Mouse (Mus musculus) MEL (cell line): ENCODE data around the gene 9130019O22Rik. TPM values are rescaled to one million over a fixed set of nuclear protein-coding genes. Genes with fewer than 3 reads are reported as not detected.

Experiments used
- DNase-seq: peaks from one replicate; pipeline ENCODE4 v3.0.0; 2011; ENCODE audit warnings: low read depth, low spot score
- H3K27ac ChIP-seq: 2 replicates; pipeline ENCODE4 v1.5.1; 2012; ENCODE audit warnings: low read depth, mild to moderate bottlenecking, control low read depth, low read length, moderate library complexity; ENCODE audit not compliant: control insufficient read depth
- H3K27me3 ChIP-seq, 2 experiments: fragments of 150-350 bp in 1 of 2; sonication (generic) in 1 of 2; 2 replicates each; pipeline ENCODE4 v1.6.1; 2012; ENCODE audit warnings: low read length in 2 of 2, mild to moderate bottlenecking in 2 of 2, improper control_type of control experiment in 1 of 2, moderate library complexity in 1 of 2; ENCODE audit not compliant: insufficient read depth in 2 of 2, control insufficient read depth in 1 of 2
- H3K36me3 ChIP-seq, 2 experiments: 2 replicates each; pipeline ENCODE4 v1.6.1; 2012 to 2014; ENCODE audit warnings: low read length in 2 of 2, improper control_type of control experiment in 1 of 2, inconsistent platforms in 1 of 2, mild to moderate bottlenecking in 1 of 2; ENCODE audit not compliant: insufficient read depth in 2 of 2, control insufficient read depth in 1 of 2
- H3K4me1 ChIP-seq, 2 experiments: fragments of 150-350 bp in 1 of 2; sonication (generic) in 1 of 2; 2 replicates each; pipeline ENCODE4 v1.6.1; 2012; ENCODE audit warnings: low read length in 2 of 2, improper control_type of control experiment in 1 of 2, mild to moderate bottlenecking in 1 of 2; ENCODE audit not compliant: insufficient read depth in 2 of 2, control insufficient read depth in 1 of 2
- H3K4me3 ChIP-seq, 2 experiments: fragments of 150-350 bp in 1 of 2; sonication (generic) in 1 of 2; 2 replicates each; pipeline ENCODE4 v1.5.1; 2012; ENCODE audit warnings: low read depth in 2 of 2, low read length in 2 of 2, mild to moderate bottlenecking in 2 of 2, moderate library complexity in 2 of 2, control low read depth in 1 of 2, improper control_type of control experiment in 1 of 2; ENCODE audit not compliant: control insufficient read depth in 1 of 2, insufficient read depth in 1 of 2
- H3K79me2 ChIP-seq: 2 replicates; pipeline ENCODE4 v1.6.1; 2012; ENCODE audit warnings: mild to moderate bottlenecking, low read length, moderate library complexity; ENCODE audit not compliant: control insufficient read depth, poor library complexity, insufficient read depth
- H3K9ac ChIP-seq: 2 replicates; pipeline ENCODE4 v1.6.1; 2012; ENCODE audit warnings: low read depth, mild to moderate bottlenecking, control low read depth, low read length, moderate library complexity; ENCODE audit not compliant: control insufficient read depth, poor library complexity, severe bottlenecking
- H3K9me3 ChIP-seq: fragments of 150-350 bp; sonication (generic); replicated peaks from 2 replicates; pipeline ENCODE4 v1.6.1; 2012; ENCODE audit warnings: mild to moderate bottlenecking, low read length, improper control_type of control experiment, moderate library complexity; ENCODE audit not compliant: insufficient read depth
- BHLHE40 ChIP-seq: IDR thresholded peaks from 2 replicates; pipeline ENCODE4 v1.6.1; 2012; ENCODE audit warnings: low read depth, mild to moderate bottlenecking, inconsistent platforms, low read length, improper control_type of control experiment, borderline replicate concordance
- CHD1 ChIP-seq: IDR thresholded peaks from 2 replicates; pipeline ENCODE4 v1.6.1; 2012; ENCODE audit warnings: low read depth, mild to moderate bottlenecking, inconsistent platforms, low read length, improper control_type of control experiment
- CHD2 ChIP-seq: IDR thresholded peaks from 2 replicates; pipeline ENCODE4 v1.6.1; 2011; ENCODE audit warnings: low read length, improper control_type of control experiment
- MAFK ChIP-seq: IDR thresholded peaks from 2 replicates; pipeline ENCODE4 v1.6.1; 2011; ENCODE audit warnings: low read depth, mild to moderate bottlenecking, low read length, improper control_type of control experiment, borderline replicate concordance
- MAX ChIP-seq: IDR thresholded peaks from 2 replicates; pipeline ENCODE4 v1.6.1; 2011; ENCODE audit warnings: low read length, improper control_type of control experiment
- MAZ ChIP-seq: IDR thresholded peaks from 2 replicates; pipeline ENCODE4 v1.6.1; 2012; ENCODE audit warnings: low read depth, mild to moderate bottlenecking, inconsistent platforms, low read length, improper control_type of control experiment
- MEF2A ChIP-seq: IDR thresholded peaks from 2 replicates; pipeline ENCODE4 v1.6.1; 2014; ENCODE audit warnings: low read depth, mild to moderate bottlenecking, inconsistent platforms, low read length, improper control_type of control experiment; ENCODE audit not compliant: poor library complexity, insufficient replicate concordance, severe bottlenecking; ENCODE audit errors: extremely low read depth
- MXI1 ChIP-seq: IDR thresholded peaks from 2 replicates; pipeline ENCODE4 v1.6.1; 2011; ENCODE audit warnings: mild to moderate bottlenecking, low read depth, low read length, improper control_type of control experiment
- MYB ChIP-seq: IDR thresholded peaks from 2 replicates; pipeline ENCODE4 v1.6.1; 2011; ENCODE audit warnings: mild to moderate bottlenecking, low read depth, low read length, improper control_type of control experiment
- MYC ChIP-seq: IDR thresholded peaks from 2 replicates; pipeline ENCODE4 v1.6.1; 2011; ENCODE audit warnings: low read depth, mild to moderate bottlenecking, low read length, improper control_type of control experiment, moderate library complexity
- NELFE ChIP-seq: IDR thresholded peaks from 2 replicates; pipeline ENCODE4 v1.6.1; 2011; ENCODE audit warnings: low read depth, low read length, improper control_type of control experiment
- NRF1 ChIP-seq: IDR thresholded peaks from 2 replicates; pipeline ENCODE4 v1.6.1; 2014; ENCODE audit warnings: low read depth, mild to moderate bottlenecking, inconsistent platforms, low read length, improper control_type of control experiment, moderate library complexity; ENCODE audit not compliant: poor library complexity, insufficient read depth, severe bottlenecking
- POLR2A ChIP-seq, 2 experiments: IDR thresholded peaks; 2 replicates each; pipeline ENCODE4 v1.6.1; 2011 to 2012; ENCODE audit warnings: low read length in 2 of 2, mild to moderate bottlenecking in 2 of 2, control low read depth in 1 of 2, improper control_type of control experiment in 1 of 2, low read depth in 1 of 2, moderate library complexity in 1 of 2; ENCODE audit not compliant: control insufficient read depth in 1 of 2, insufficient read depth in 1 of 2, poor library complexity in 1 of 2
- RCOR1 ChIP-seq: IDR thresholded peaks from 2 replicates; pipeline ENCODE4 v1.6.1; 2012; ENCODE audit warnings: low read depth, mild to moderate bottlenecking, inconsistent platforms, low read length, improper control_type of control experiment
- TAL1 ChIP-seq: IDR thresholded peaks from 2 replicates; pipeline ENCODE4 v1.6.1; 2012; ENCODE audit warnings: mild to moderate bottlenecking, inconsistent platforms, low read length, moderate library complexity, mixed read lengths
- TBP ChIP-seq: IDR thresholded peaks from 2 replicates; pipeline ENCODE4 v1.8.0; 2011; ENCODE audit warnings: low read depth, low read length, improper control_type of control experiment
- TCF12 ChIP-seq: IDR thresholded peaks from 2 replicates; pipeline ENCODE4 v1.6.1; 2014; ENCODE audit warnings: low read depth, mild to moderate bottlenecking, inconsistent platforms, low read length, improper control_type of control experiment, moderate library complexity
- USF1 ChIP-seq: IDR thresholded peaks from 2 replicates; pipeline ENCODE4 v1.6.1; 2014; ENCODE audit warnings: low read depth, mild to moderate bottlenecking, inconsistent platforms, low read length, improper control_type of control experiment, moderate library complexity
- ZMIZ1 ChIP-seq: IDR thresholded peaks from 2 replicates; pipeline ENCODE4 v1.6.1; 2012; ENCODE audit warnings: low read depth, mild to moderate bottlenecking, inconsistent platforms, low read length, improper control_type of control experiment, moderate library complexity
- ZNF384 ChIP-seq: IDR thresholded peaks from 2 replicates; pipeline ENCODE4 v1.6.1; 2012; ENCODE audit warnings: low read depth, mild to moderate bottlenecking, inconsistent platforms, low read length, improper control_type of control experiment
- polyA plus RNA-seq, 2 experiments: library from polyadenylated mRNA; stranded (reverse) in 1 of 2; unstranded in 1 of 2; fragments of >175 nt in 1 of 2; fragments of >200 nt in 1 of 2; gene quantifications; 2 replicates each; pipeline versions ENCODE4 v1.2.1 to v1.2.4; 2012; ENCODE audit warnings: low replicate concordance in 2 of 2, low read depth in 1 of 2; ENCODE audit not compliant: insufficient read length in 2 of 2, insufficient read depth in 1 of 2, missing spikeins in 1 of 2
- total RNA-seq: library from RNA; depleted of rRNA; stranded (reverse); fragments of 300-350 nt; gene quantifications from 2 replicates; pipeline ENCODE4 v1.2.3, GENCODE M21; 2012

Gene 9130019O22Rik
- total and polyA plus RNA-seq, 3 experiments, result 1.5 to 2.1 TPM; not detected in 1

- TF ChIP-seq MXI1 (no peak; the same call in none of the 2 replicates), MAX (peak; percentile 58), BHLHE40 (no peak), TBP (no peak; the same call in 1 of the 2 replicates)
These were observed 6.4 kb upstream of the 9130019O22Rik start, which contains the start of gene E430018J23Rik (continued) for GRCm38 (mm10) chr7:127393157-127393943.

DNA sequence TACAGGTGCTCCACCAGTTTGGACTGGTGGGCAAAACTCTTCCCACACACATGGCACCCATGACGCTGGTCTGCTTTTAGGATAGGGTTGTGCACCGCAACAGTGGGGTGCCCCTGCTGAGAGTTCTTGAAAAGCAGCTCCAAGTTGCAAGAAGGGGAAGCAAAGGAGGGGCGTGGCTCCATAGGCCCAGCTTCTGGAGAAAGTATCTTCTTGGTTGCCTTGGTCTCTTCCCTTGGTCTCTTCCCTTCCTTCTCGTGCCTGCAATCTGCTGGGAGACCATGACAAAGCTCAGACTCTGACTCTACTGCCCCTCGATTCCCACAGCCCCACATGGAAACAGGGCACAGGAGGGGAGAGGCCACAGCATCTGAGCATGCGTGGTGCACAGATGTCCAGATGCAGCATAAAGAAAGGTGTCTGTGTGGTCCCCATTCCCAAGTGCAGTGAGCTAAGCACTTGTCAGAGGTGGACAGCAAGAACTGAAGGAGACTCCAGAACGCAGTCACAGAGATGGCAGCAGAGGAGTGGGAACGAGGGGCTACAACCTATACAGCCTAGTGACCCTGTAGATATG is 5.4 kb upstream of the 9130019O22Rik start:
- Histone ChIP-seq H3K27me3 (no peaks in the 10 kb centered on the region), H3K9ac (peak overlapping the region; percentile 82), H3K4me3 (peak overlapping the region; percentile 80 to 99), H3K4me1 (peaks cover 5 to 18% of the 10 kb centered on the region in 2 experiments; a peak in 3 of 4 replicates), H3K79me2 (peaks cover 3% of the 10 kb centered on the region; the same call in 1 of the 2 replicates), H3K9me3 (no peaks in the 10 kb centered on the region), H3K27ac (no peak overlapping the region), H3K36me3 (peaks cover 0 to 8% of the 10 kb centered on the region in 2 experiments; a peak in 2 of 4 replicates)
- DNase-seq, result peak; percentile 82
- TF ChIP-seq CHD2 (no peak), NRF1 (peak; percentile 41; the same call in 1 of the 2 replicates)

- Histone ChIP-seq H3K27me3 (no peaks in the 10 kb centered on the region), H3K4me1 (peaks cover 5 to 18% of the 10 kb centered on the region in 2 experiments; a peak in 3 of 4 replicates)
- TF ChIP-seq ZNF384, result no peak
- no peak for TF ChIP-seq MXI1
- no peak for TF ChIP-seq MAFK
- no peak for TF ChIP-seq MEF2A
- TF ChIP-seq MAZ, result no peak
- TF ChIP-seq MYB, result no peak
- no peak for TF ChIP-seq MAX
- no peak for TF ChIP-seq RCOR1
- no peak for TF ChIP-seq USF1
- TF ChIP-seq CHD1, result no peak
- no peak for TF ChIP-seq MYC
- no peak for TF ChIP-seq TCF12
- no peak for TF ChIP-seq NELFE
- TF ChIP-seq TBP, result no peak
- TF ChIP-seq POLR2A (IDR thresholded peaks at IDR 0.05; ENCODE audit: control insufficient read depth in 1 of 2, insufficient read depth in 1 of 2, low read depth in 1 of 2, low read length in 2 of 2, poor library complexity in 1 of 2), result no peak
- TF ChIP-seq ZMIZ1, result no peak
- TF ChIP-seq TAL1, result no peak
- TF ChIP-seq, all 39 proteins: peak for 0
- Histone ChIP-seq H3K27ac (no peak overlapping the region), H3K9me3 (no peaks in the 10 kb centered on the region), H3K9ac (no peak overlapping the region), H3K4me3 (no peak overlapping the region), H3K36me3 (peaks cover 0 to 8% of the 10 kb centered on the region in 2 experiments; a peak in 2 of 4 replicates), H3K79me2 (peaks cover 3% of the 10 kb centered on the region; the same call in 1 of the 2 replicates)
- no peak for DNase-seq
These were observed 4.6 kb upstream of the 9130019O22Rik start for GRCm38 (mm10) chr7:127391538-127391937.
